Mouse (Mus musculus) telencephalon, adult 2 months (tissue): ENCODE data around the gene Olfr173.

Experiments used
- DNase-seq: peaks from one replicate; pipeline ENCODE4 v3.0.0-alpha.2; 2011; ENCODE audit warnings: low read depth, low spot score

Olfr173 gene

GRCm38 (mm10) chr16:58800168-58800567 is at the start of gene Olfr173:
Olfr173 (minus strand) TSS chr16:58800268.
- no peak for DNase-seq

DNA sequence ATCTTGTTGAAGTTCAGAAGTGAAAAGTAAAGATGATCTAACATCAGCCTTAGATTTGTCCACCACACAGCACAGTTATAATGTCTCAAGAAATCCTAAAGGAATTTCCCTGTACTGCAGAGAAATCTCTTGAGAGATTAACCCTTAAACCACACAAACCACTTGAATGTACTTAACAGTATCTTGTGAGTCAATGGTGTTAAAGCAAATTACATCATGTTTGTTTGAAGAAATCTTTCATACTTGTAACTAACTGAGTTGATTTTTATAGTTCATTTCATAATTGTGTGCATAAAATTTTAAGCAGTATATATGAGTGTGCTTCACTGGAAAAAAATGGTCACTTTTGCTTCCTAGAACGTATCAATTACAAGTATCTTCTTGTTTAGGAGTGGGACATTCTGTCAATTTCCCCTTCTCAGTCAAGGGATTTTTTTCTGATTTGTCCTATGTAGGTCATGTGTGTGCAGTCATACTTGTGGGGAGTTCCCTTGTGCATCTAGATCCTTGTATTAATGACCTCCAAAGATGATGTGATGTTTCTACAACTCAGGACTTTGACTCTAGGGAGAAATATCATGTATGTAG is 26.8 kb upstream of the Olfr173 start, which contains the start of gene Olfr175-ps1:
TSS of gene Olfr175-ps1 (minus strand) at position 51 of the 588 bp plus-strand sequence.
- DNase-seq: no peak

DNA sequence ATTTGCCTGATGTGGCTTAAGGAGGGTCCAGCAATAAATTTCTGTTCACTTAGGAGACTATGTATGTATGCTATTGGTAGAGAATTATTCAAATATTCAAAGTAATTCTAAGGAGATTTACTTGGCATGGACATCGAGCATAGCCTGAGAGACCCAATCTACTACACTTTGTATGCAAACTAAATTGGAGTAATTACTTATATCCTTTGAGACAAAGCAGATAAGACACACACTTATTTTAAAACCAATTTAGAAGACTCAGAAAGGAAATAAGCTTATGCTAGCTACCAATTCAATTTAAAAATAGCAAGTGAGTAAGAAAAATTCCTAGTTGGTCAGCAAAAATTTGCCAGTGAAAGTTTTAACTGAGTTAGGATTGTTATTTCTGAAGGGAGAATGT is 37.0 kb downstream of the Olfr173 start, which contains the start of gene Olfr172:
TSS of gene Olfr172 (minus strand) at position 101 of the 400 bp plus-strand sequence.
- DNase-seq: no peak

DNA sequence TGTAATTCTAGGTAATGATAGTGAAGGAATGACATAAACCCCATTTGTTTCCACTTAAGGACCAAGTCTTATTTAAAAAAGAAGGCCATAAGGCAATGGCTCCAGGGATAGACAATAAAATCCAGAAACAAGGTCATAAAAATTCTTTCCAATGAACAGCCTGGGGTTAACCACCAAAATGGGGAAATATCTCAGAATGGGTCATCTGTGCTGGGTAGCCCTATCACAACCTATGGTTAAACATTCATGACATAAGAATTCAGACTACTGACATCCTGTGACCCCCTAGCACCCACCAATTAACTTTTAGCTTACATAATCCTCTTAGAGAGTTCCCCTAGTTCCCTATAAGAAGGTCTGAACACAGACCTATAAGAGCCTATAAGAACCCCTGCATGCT is 43.9 kb downstream of the Olfr173 start:
- no peak for DNase-seq

DNA sequence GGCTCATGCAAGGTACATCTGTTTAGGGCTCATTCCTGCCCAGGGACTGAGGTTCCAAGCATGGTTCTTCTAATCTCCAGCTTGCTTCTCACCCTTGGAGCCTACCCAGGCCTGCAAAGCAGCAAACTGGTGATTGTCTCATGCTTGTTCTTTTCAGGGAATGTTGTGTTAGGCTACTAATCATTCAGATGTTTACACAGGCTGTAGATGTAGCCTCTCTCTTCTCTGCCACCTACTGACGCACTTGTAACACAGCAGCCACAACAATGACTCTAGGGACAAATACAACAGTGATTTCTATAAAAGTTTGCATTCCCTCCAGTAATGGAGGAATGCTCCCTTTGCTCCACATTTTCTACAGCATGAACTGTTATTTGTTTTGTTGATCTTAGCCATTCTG is 48.8 kb downstream of the Olfr173 start:
- no peak for DNase-seq

DNA sequence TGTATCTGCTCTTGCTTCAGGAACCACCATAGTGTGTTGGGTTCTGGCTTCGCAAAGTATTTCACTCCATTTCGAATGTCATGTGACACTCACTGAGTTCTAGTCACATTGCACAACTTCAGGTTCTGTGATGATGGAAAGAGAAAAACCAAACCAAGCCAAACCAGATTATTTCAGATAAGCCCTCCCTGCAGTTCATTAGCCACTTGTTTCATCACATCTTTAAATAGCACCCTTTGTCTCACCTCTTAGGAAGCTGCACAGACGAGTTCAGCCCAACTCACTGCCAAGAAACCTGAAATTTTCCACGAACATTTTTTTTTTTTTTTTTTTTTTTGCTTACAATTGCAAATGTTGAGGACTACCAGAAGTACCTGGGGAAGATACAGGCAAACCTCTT is 53.4 kb downstream of the Olfr173 start:
- DNase-seq: no peak
